Mouse (Mus musculus) embryonic facial prominence, embryonic 13.5 days (tissue): ENCODE data around the gene Bhlhe40. TPM values are rescaled to one million over a fixed set of nuclear protein-coding genes. Genes with fewer than 3 reads are reported as not detected.

Experiments used
- ATAC-seq: fragments of 200-750 bp; cut with Nextera tagmentation; 2 replicates; pipeline ENCODE4 v1.8.0; 2017; ENCODE audit warnings: low read depth; ENCODE audit not compliant: insufficient number of reproducible peaks, insufficient read depth, low FRiP score, low TSS enrichment
- H3K27ac ChIP-seq: fragments of 300-500 bp; sonication (generic); 2 replicates; pipeline ENCODE4 v1.5.1; 2015; ENCODE audit warnings: moderate library complexity, mild to moderate bottlenecking, inconsistent platforms
- H3K27me3 ChIP-seq: fragments of 300-500 bp; sonication (generic); 2 replicates; pipeline ENCODE4 v1.6.1; 2015; ENCODE audit warnings: mild to moderate bottlenecking, inconsistent platforms
- H3K36me3 ChIP-seq: fragments of 300-500 bp; sonication (generic); 2 replicates; pipeline ENCODE4 v1.6.1; 2015; ENCODE audit warnings: mild to moderate bottlenecking, inconsistent platforms
- H3K4me1 ChIP-seq: fragments of 300-500 bp; sonication (generic); 2 replicates; pipeline ENCODE4 v1.6.1; 2015; ENCODE audit warnings: inconsistent platforms
- H3K4me2 ChIP-seq: fragments of 300-500 bp; sonication (generic); 2 replicates; pipeline ENCODE4 v1.6.1; 2015; ENCODE audit warnings: moderate library complexity, mild to moderate bottlenecking, inconsistent platforms
- H3K4me3 ChIP-seq: fragments of 300-500 bp; sonication (generic); 2 replicates; pipeline ENCODE4 v1.5.1; 2015; ENCODE audit warnings: mild to moderate bottlenecking, inconsistent platforms
- H3K9ac ChIP-seq: fragments of 300-500 bp; sonication (generic); 2 replicates; pipeline ENCODE4 v1.6.1; 2015; ENCODE audit warnings: mild to moderate bottlenecking, inconsistent platforms
- H3K9me3 ChIP-seq: fragments of 300-500 bp; sonication (generic); 2 replicates; pipeline ENCODE4 v1.6.1; 2016; ENCODE audit warnings: inconsistent platforms
- WGBS: fragments of 180-500 bp; shearing (Covaris S2); methylation state at CpG from one replicate; pipeline ENCODE4 v1.1.7; 2015; ENCODE audit warnings: mixed read lengths; 5-methylcytosine and 5-hydroxymethylcytosine counted together
- polyA plus RNA-seq: library from polyadenylated mRNA; unstranded; fragments of >200 nt; fragmentation: Nextera tagmentation; extraction: Ambion mirVana; gene quantifications from 2 replicates; pipeline ENCODE4 v1.2.1, GENCODE M21; 2015

Gene Bhlhe40
- polyA plus RNA-seq, 1 experiment from 2014 or later, result 6.2 TPM

- Histone ChIP-seq H3K4me2 (no peak overlapping the region), H3K9me3 (no peaks in the 10 kb centered on the region), H3K4me3 (no peak overlapping the region), H3K27me3 (no peaks in the 10 kb centered on the region), H3K27ac (no peak overlapping the region), H3K9ac (no peak overlapping the region), H3K4me1 (peaks cover 8% of the 10 kb centered on the region), H3K36me3 (no peaks in the 10 kb centered on the region)
- no peak for ATAC-seq
- whole genome bisulfite sequencing, result 88% methylated on average over 3 of the region's 3 CpGs
Measured at GRCm38 (mm10) chr6:108696822-108697202, 36.4 kb downstream of the Bhlhe40 start.

- no peak overlapping the region for H3K27ac ChIP-seq
- no peak for ATAC-seq
- H3K4me1 ChIP-seq, result peaks cover 8% of the 10 kb centered on the region
- H3K9me3 ChIP-seq, result no peaks in the 10 kb centered on the region
- no peak overlapping the region for H3K4me2 ChIP-seq
- 93% methylated on average over 10 of the region's 10 CpGs for WGBS
- H3K9ac ChIP-seq, result no peak overlapping the region
- H3K36me3 ChIP-seq, result no peaks in the 10 kb centered on the region
- H3K27me3 ChIP-seq, result no peaks in the 10 kb centered on the region
- H3K4me3 ChIP-seq, result no peak overlapping the region
Measured at GRCm38 (mm10) chr6:108697345-108697744, 36.9 kb downstream of the Bhlhe40 start.

GRCm38 (mm10) chr6:108698343-108698870, 38.0 kb downstream of the Bhlhe40 start:
- WGBS, result 49% methylated on average over 4 of the region's 4 CpGs
- ATAC-seq, result no peak
- H3K9ac ChIP-seq, result no peak overlapping the region
- H3K36me3 ChIP-seq, result no peaks in the 10 kb centered on the region
- H3K9me3 ChIP-seq, result no peaks in the 10 kb centered on the region
- no peak overlapping the region for H3K4me2 ChIP-seq
- H3K27ac ChIP-seq, result no peak overlapping the region
- H3K4me3 ChIP-seq, result no peak overlapping the region
- H3K4me1 ChIP-seq, result peaks cover 8% of the 10 kb centered on the region
- no peaks in the 10 kb centered on the region for H3K27me3 ChIP-seq

GRCm38 (mm10) chr6:108699679-108700078, 39.2 kb downstream of the Bhlhe40 start:
- no peak overlapping the region for H3K9ac ChIP-seq
- peaks cover 8% of the 10 kb centered on the region for H3K4me1 ChIP-seq
- H3K4me3 ChIP-seq, result no peak overlapping the region
- H3K9me3 ChIP-seq, result no peaks in the 10 kb centered on the region
- no peak overlapping the region for H3K4me2 ChIP-seq
- ATAC-seq, result no peak
- no peaks in the 10 kb centered on the region for H3K27me3 ChIP-seq
- WGBS, result 67% methylated on average over 3 of the region's 3 CpGs
- no peak overlapping the region for H3K27ac ChIP-seq
- no peaks in the 10 kb centered on the region for H3K36me3 ChIP-seq

GRCm38 (mm10) chr6:108700638-108701343, 40.4 kb downstream of the Bhlhe40 start:
- Histone ChIP-seq H3K27me3 (no peaks in the 10 kb centered on the region), H3K4me2 (peak overlapping the region; percentile 43), H3K4me3 (peak overlapping the region; percentile 7; the same call in 1 of the 2 replicates), H3K9me3 (no peaks in the 10 kb centered on the region), H3K4me1 (peaks cover 8% of the 10 kb centered on the region), H3K9ac (0 out of 2 replicates have a peak overlapping the region, but pooled peaks have one; percentile 40), H3K36me3 (no peaks in the 10 kb centered on the region), H3K27ac (no peak overlapping the region)
- no peak for ATAC-seq
- 25% methylated on average over 17 of the region's 17 CpGs for WGBS

GRCm38 (mm10) chr6:108702648-108703047, 42.2 kb downstream of the Bhlhe40 start:
- no peak for ATAC-seq

GRCm38 (mm10) chr6:108703085-108703484, 42.7 kb downstream of the Bhlhe40 start:
- ATAC-seq, result no peak
- H3K4me2 ChIP-seq, result no peak overlapping the region
- H3K27me3 ChIP-seq, result peaks cover 6% of the 10 kb centered on the region; the same call in 1 of the 2 replicates
- no peaks in the 10 kb centered on the region for H3K36me3 ChIP-seq
- peaks cover 8% of the 10 kb centered on the region for H3K4me1 ChIP-seq
- H3K9ac ChIP-seq, result no peak overlapping the region
- WGBS, result 76% methylated on average over 1 of the region's 1 CpGs
- H3K9me3 ChIP-seq, result no peaks in the 10 kb centered on the region
- no peak overlapping the region for H3K27ac ChIP-seq
- no peak overlapping the region for H3K4me3 ChIP-seq

More at GRCm38 (mm10) chr6:108702648-108703047, 42.2 kb downstream of the Bhlhe40 start:
- H3K27me3 ChIP-seq, result peaks cover 6% of the 10 kb centered on the region; the same call in 1 of the 2 replicates
- H3K4me3 ChIP-seq, result no peak overlapping the region
- H3K36me3 ChIP-seq, result no peaks in the 10 kb centered on the region
- no peak overlapping the region for H3K4me2 ChIP-seq
- peaks cover 8% of the 10 kb centered on the region for H3K4me1 ChIP-seq
- H3K27ac ChIP-seq, result no peak overlapping the region
- WGBS, result 33% methylated on average over 3 of the region's 3 CpGs
- no peak overlapping the region for H3K9ac ChIP-seq
- no peaks in the 10 kb centered on the region for H3K9me3 ChIP-seq

GRCm38 (mm10) chr6:108704316-108705080, 44.1 kb downstream of the Bhlhe40 start:
- H3K9ac ChIP-seq, result no peak overlapping the region
- ATAC-seq, result no peak
- H3K4me1 ChIP-seq, result peaks cover 14% of the 10 kb centered on the region
- peaks cover 16% of the 10 kb centered on the region for H3K27me3 ChIP-seq
- WGBS, result 69% methylated on average over 9 of the region's 9 CpGs
- H3K9me3 ChIP-seq, result no peaks in the 10 kb centered on the region
- no peaks in the 10 kb centered on the region for H3K36me3 ChIP-seq
- no peak overlapping the region for H3K4me3 ChIP-seq
- no peak overlapping the region for H3K4me2 ChIP-seq
- no peak overlapping the region for H3K27ac ChIP-seq

GRCm38 (mm10) chr6:108705957-108706356, 45.5 kb downstream of the Bhlhe40 start:
- Histone ChIP-seq H3K4me3 (no peak overlapping the region), H3K9ac (no peak overlapping the region), H3K27ac (no peak overlapping the region), H3K27me3 (peaks cover 24% of the 10 kb centered on the region), H3K4me2 (no peak overlapping the region), H3K4me1 (peaks cover 10% of the 10 kb centered on the region), H3K36me3 (no peaks in the 10 kb centered on the region), H3K9me3 (no peaks in the 10 kb centered on the region)
- WGBS, result 62% methylated on average over 6 of the region's 6 CpGs
- ATAC-seq, result no peak

GRCm38 (mm10) chr6:108706994-108707645, 46.7 kb downstream of the Bhlhe40 start:
- no peak overlapping the region for H3K4me3 ChIP-seq
- peaks cover 24% of the 10 kb centered on the region for H3K27me3 ChIP-seq
- ATAC-seq, result no peak
- no peaks in the 10 kb centered on the region for H3K36me3 ChIP-seq
- no peak overlapping the region for H3K27ac ChIP-seq
- peaks cover 10% of the 10 kb centered on the region for H3K4me1 ChIP-seq
- 87% methylated on average over 8 of the region's 8 CpGs for WGBS
- H3K9me3 ChIP-seq, result no peaks in the 10 kb centered on the region
- no peak overlapping the region for H3K9ac ChIP-seq
- H3K4me2 ChIP-seq, result no peak overlapping the region

GRCm38 (mm10) chr6:108709131-108709470, 48.7 kb downstream of the Bhlhe40 start:
- H3K27ac ChIP-seq, result no peak overlapping the region
- no peak for ATAC-seq
- 17% methylated on average over 9 of the region's 9 CpGs for WGBS
- H3K27me3 ChIP-seq, result peaks cover 24% of the 10 kb centered on the region
- no peaks in the 10 kb centered on the region for H3K36me3 ChIP-seq
- peak overlapping the region; percentile 74 for H3K4me2 ChIP-seq
- H3K9me3 ChIP-seq, result no peaks in the 10 kb centered on the region
- peaks cover 10% of the 10 kb centered on the region for H3K4me1 ChIP-seq
- H3K9ac ChIP-seq, result no peak overlapping the region
- peak overlapping the region; percentile 38 for H3K4me3 ChIP-seq
